Mouse (Mus musculus): ENCODE measurements around the gene Krt33b.

Gene Krt33b

GRCm38 (mm10) chr11:100029768-100030167, at the start of gene Krt33b:
Gene Krt33b (minus strand): TSS chr11:100029868.
- no peak for DNase-seq (ENCODE audit: low read depth in 1 of 2, low spot score in 2 of 2)

- no peak for DNase-seq (ENCODE audit: low read depth in 1 of 2, low spot score in 2 of 2)
These were observed 44.2 kb upstream of the Krt33b start for GRCm38 (mm10) chr11:100073873-100074272.

GRCm38 (mm10) chr11:100067293-100068036, 37.8 kb upstream of the Krt33b start:
- DNase-seq (ENCODE audit: low read depth in 1 of 2, low spot score in 2 of 2) = no peak

- no peak for DNase-seq (ENCODE audit: low read depth in 1 of 2, low spot score in 2 of 2)
These were observed 36.8 kb upstream of the Krt33b start for GRCm38 (mm10) chr11:100066236-100067010.

- no peak for DNase-seq (ENCODE audit: low read depth in 1 of 2, low spot score in 2 of 2)
These were observed 29.2 kb upstream of the Krt33b start for GRCm38 (mm10) chr11:100058875-100059274.

GRCm38 (mm10) chr11:100055686-100056655, 26.3 kb upstream of the Krt33b start:
- DNase-seq (ENCODE audit: low read depth in 1 of 2, low spot score in 2 of 2) = no peak

- DNase-seq (ENCODE audit: low read depth in 1 of 2, low spot score in 2 of 2) = no peak
These were observed 20.8 kb upstream of the Krt33b start, which contains the start of gene Krt31 for GRCm38 (mm10) chr11:100050451-100050850. Gene Krt31 (minus strand): TSS chr11:100050551.

GRCm38 (mm10) chr11:100047193-100047592, 17.5 kb upstream of the Krt33b start:
- DNase-seq (ENCODE audit: low read depth in 1 of 2, low spot score in 2 of 2) = no peak

- DNase-seq (ENCODE audit: low read depth in 1 of 2, low spot score in 2 of 2) = no peak
These were observed 16.7 kb upstream of the Krt33b start for GRCm38 (mm10) chr11:100046303-100046866.

GRCm38 (mm10) chr11:100041454-100041853, 11.8 kb upstream of the Krt33b start, which contains the start of gene Krt34:
Gene Krt34 (minus strand): TSS chr11:100041554.
- DNase-seq (ENCODE audit: low read depth in 1 of 2, low spot score in 2 of 2) = no peak

GRCm38 (mm10) chr11:100021438-100021837, 8.2 kb downstream of the Krt33b start:
- no peak for DNase-seq (ENCODE audit: low read depth in 1 of 2, low spot score in 2 of 2)

GRCm38 (mm10) chr11:100019466-100019865, 10.2 kb downstream of the Krt33b start:
- no peak for DNase-seq (ENCODE audit: low read depth in 1 of 2, low spot score in 2 of 2)

- no peak for DNase-seq (ENCODE audit: low read depth in 1 of 2, low spot score in 2 of 2)
These were observed 13.6 kb downstream of the Krt33b start, which contains the start of gene Krt33a for GRCm38 (mm10) chr11:100016112-100016511. Gene Krt33a (minus strand): TSS chr11:100016212.

GRCm38 (mm10) chr11:100013691-100014171, 15.9 kb downstream of the Krt33b start:
- no peak for DNase-seq (ENCODE audit: low read depth in 1 of 2, low spot score in 2 of 2)

- DNase-seq (ENCODE audit: low read depth in 1 of 2, low spot score in 2 of 2) = no peak
These were observed 19.0 kb downstream of the Krt33b start for GRCm38 (mm10) chr11:100010682-100011081.

GRCm38 (mm10) chr11:100008336-100008735, 21.3 kb downstream of the Krt33b start:
- DNase-seq (ENCODE audit: low read depth in 1 of 2, low spot score in 2 of 2) = no peak

GRCm38 (mm10) chr11:100006624-100007023, 23.0 kb downstream of the Krt33b start:
- DNase-seq (ENCODE audit: low read depth in 1 of 2, low spot score in 2 of 2) = no peak

- no peak for DNase-seq (ENCODE audit: low read depth in 1 of 2, low spot score in 2 of 2)
These were observed 23.8 kb downstream of the Krt33b start for GRCm38 (mm10) chr11:100005905-100006304.

GRCm38 (mm10) chr11:100004846-100005245, 24.8 kb downstream of the Krt33b start:
- DNase-seq (ENCODE audit: low read depth in 1 of 2, low spot score in 2 of 2) = no peak

- no peak for DNase-seq (ENCODE audit: low read depth in 1 of 2, low spot score in 2 of 2)
These were observed 30.6 kb downstream of the Krt33b start for GRCm38 (mm10) chr11:99999091-99999490.

GRCm38 (mm10) chr11:99994384-99994661, 35.3 kb downstream of the Krt33b start:
- DNase-seq (ENCODE audit: low read depth in 1 of 2, low spot score in 2 of 2) = no peak
